In the genomic region with DNA sequence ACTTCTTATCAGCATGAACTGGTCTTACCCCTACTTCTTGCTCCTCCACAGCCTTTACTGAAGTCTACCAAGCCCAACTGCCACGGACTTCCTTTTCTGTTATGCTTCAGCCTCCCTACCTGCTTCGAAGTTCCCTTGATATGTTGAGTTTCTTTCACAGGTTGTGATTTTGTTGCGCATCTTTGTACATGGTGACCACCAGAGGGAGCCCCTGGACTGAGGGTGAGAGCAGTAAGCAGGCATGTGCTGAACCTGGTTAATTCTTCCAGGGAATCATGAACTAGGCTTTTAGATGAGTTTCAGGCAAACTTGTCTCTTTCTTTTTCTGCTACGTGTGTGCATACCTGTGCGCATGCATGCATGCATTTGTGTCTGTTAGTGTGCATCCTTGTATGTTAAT, we compare ENCODE assay signal across 8 mouse cellular contexts.
DNase-seq lines count a peak whose midpoint lies in the region; ATAC-seq and TF ChIP-seq lines count a peak whose summit lies in the region.

No protein-coding gene starts in this region.

- TF ChIP-seq CTCF in heart, postnatal 0 days (IDR thresholded peaks at IDR 0.05; ENCODE audit: low read depth), result peak; percentile 90
- TF ChIP-seq CTCF in lung, adult 2 months (IDR thresholded peaks at IDR 0.05; ENCODE audit: insufficient read depth, low read length), result peak; percentile 77

- no peak for TF ChIP-seq POLR2A in lung, adult 2 months (IDR thresholded peaks at IDR 0.05; ENCODE audit: borderline replicate concordance, extremely low read depth, low read depth, low read length)

- in situ Hi-C loops in ES-E14 (cut with MboI; ENCODE audit: low sequenced_read_pairs in 2 of 2, unreplicated experiment in 2 of 2), result loop anchor here in 1 of 2 experiments (25.0 kb wide), 2 partner anchors 401 to 526 kb away; no protein-coding TSS in a partner anchor

- no peaks in the 10 kb centered on the region for H3K36me3 ChIP-seq in ES-E14 (ENCODE audit: control insufficient read depth, insufficient read depth, low read length, poor library complexity, severe bottlenecking)
- no peaks in the 10 kb centered on the region for H3K36me3 ChIP-seq in heart, postnatal 0 days (replicated peaks; ENCODE audit: control insufficient read depth, insufficient read depth, low read length)

- no peaks in the 10 kb centered on the region for H3K27me3 ChIP-seq in heart, postnatal 0 days (ENCODE audit: control insufficient read depth, insufficient read depth, low read length)

- 42% methylated on average over 5 of the region's 5 CpGs for WGBS in heart, postnatal 0 days
- WGBS in lung, adult 2 months, result 42% methylated on average over 5 of the region's 5 CpGs

- no peak for ATAC-seq in heart, postnatal 0 days (ENCODE audit: insufficient read depth, low read depth)

- H3K4me2 ChIP-seq in heart, postnatal 0 days (ENCODE audit: low read depth, low read length), result no peak overlapping the region

- no peaks in the 10 kb centered on the region for H3K4me1 ChIP-seq in ES-E14 (ENCODE audit: control insufficient read depth in 2 of 2, insufficient read depth in 2 of 2, low read length in 2 of 2, poor library complexity in 1 of 2)
- no peaks in the 10 kb centered on the region for H3K4me1 ChIP-seq in heart, postnatal 0 days (ENCODE audit: control insufficient read depth, insufficient read depth)
- no peaks in the 10 kb centered on the region for H3K4me1 ChIP-seq in lung, adult 2 months (ENCODE audit: control insufficient read depth, insufficient read depth, low read length)

- H3K27ac ChIP-seq in ES-E14 (ENCODE audit: insufficient read depth, low read depth, low read length, poor library complexity, severe bottlenecking), result no peak overlapping the region
- H3K27ac ChIP-seq in heart, postnatal 0 days (ENCODE audit: low read depth), result no peak overlapping the region

- DNase-seq in ES-E14 (ENCODE audit: low read depth, low spot score), result peak; percentile 60
- DNase-seq in adrenal gland, adult 8-10 months, result peak; percentile 34
- peak; percentile 71 for DNase-seq in embryo, embryonic 11.5 days (ENCODE audit: low read depth, low spot score)
- DNase-seq in heart, postnatal 0 days (ENCODE audit: low spot score), result peak; percentile 31
- DNase-seq in kidney, postnatal 36 days, result peak; percentile 55 to 89
- DNase-seq in lung, adult 2 months, result peak; percentile 35
- DNase-seq in retina, postnatal 7 days (ENCODE audit: low read depth, low spot score), result peak; percentile 41
- DNase-seq in natural killer cell, adult 2 months (ENCODE audit: low spot score in 2 of 2), result no peak

- H3K9me3 ChIP-seq in ES-E14 (ENCODE audit: control insufficient read depth, insufficient read depth, low read depth, low read length), result no peaks in the 10 kb centered on the region
- no peaks in the 10 kb centered on the region for H3K9me3 ChIP-seq in heart, postnatal 0 days (replicated peaks; ENCODE audit: control insufficient read depth, low read length)

- no peak for TF ChIP-seq EP300 in heart, postnatal 0 days (IDR thresholded peaks at IDR 0.05; ENCODE audit: low read depth)

- no peak overlapping the region for H3K4me3 ChIP-seq in ES-E14 (ENCODE audit: insufficient read depth in 1 of 2, low read depth in 1 of 2, low read length in 2 of 2, poor library complexity in 1 of 2, severe bottlenecking in 1 of 2)
- no peak overlapping the region for H3K4me3 ChIP-seq in heart, postnatal 0 days (ENCODE audit: low read depth, low read length)
- no peak overlapping the region for H3K4me3 ChIP-seq in lung, adult 2 months (replicated peaks; ENCODE audit: extremely low read depth, low read depth, low read length)

- H3K9ac ChIP-seq in ES-E14 (ENCODE audit: insufficient read depth, low read depth, low read length, poor library complexity, severe bottlenecking), result no peak overlapping the region
- no peak overlapping the region for H3K9ac ChIP-seq in heart, postnatal 0 days (replicated peaks; ENCODE audit: low read depth, low read length)

TF ChIP-seq in ES-E14, 5 proteins besides CTCF, POLR2A, EP300 and RAD21:
- TF ChIP-seq ZC3H11A (IDR thresholded peaks at IDR 0.05; ENCODE audit: borderline replicate concordance, low read depth, low read length) (peak; percentile 96), CHD2 (IDR thresholded peaks at IDR 0.05; ENCODE audit: low read depth, low read length) (no peak), HCFC1 (IDR thresholded peaks at IDR 0.05; ENCODE audit: borderline replicate concordance, insufficient read depth, low read length) (no peak), MAFK (IDR thresholded peaks at IDR 0.05; ENCODE audit: insufficient read depth, low read depth, low read length) (no peak), ZNF384 (IDR thresholded peaks at IDR 0.05; ENCODE audit: low read depth, low read length) (no peak)

Comparison
In these comparisons a context has a peak if more than half of its experiments do, and no peak if none do; other contexts are left out.
1. DNase-seq: peak in ES-E14 (single experiment), adrenal gland, adult 8-10 months (single experiment), embryo, embryonic 11.5 days (single experiment), heart, postnatal 0 days (single experiment), kidney, postnatal 36 days (2 of 2), lung, adult 2 months (single experiment) and retina, postnatal 7 days (single experiment); none in natural killer cell, adult 2 months (0 of 2).